Mouse (Mus musculus): ENCODE measurements around the gene Olfr1366.
"Not testable (repeated sequence)": the region's sequence is repeated elsewhere in the genome, so short reads cannot be mapped to it uniquely, and the experiment has no call there.

Gene Olfr1366
- long read RNA-seq, experiment 1, result 0 reads
- long read RNA-seq, experiment 2, result 0 reads

DNA sequence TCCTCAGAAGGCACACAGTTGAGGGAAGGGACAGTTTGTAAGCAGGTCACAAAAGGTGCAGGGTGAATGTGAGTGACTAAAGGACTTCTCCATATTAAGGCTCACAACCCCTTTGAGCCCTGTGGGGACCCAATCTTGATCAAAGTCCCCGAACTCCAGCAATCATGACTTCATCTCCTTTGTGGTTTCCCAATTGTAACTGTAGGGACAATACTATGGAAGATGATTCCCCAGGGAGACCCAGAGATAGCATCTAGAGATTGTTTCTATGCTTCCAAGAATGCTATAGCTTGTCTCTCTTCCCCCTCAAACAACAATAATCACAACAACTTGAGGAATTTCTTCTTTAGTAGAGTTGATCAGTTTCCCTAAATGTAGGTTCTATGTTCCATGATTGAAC, at the start of gene Olfr1366:
Olfr1366 (minus strand) TSS at position 101 of the 400 bp plus-strand sequence.
- intact Hi-C loops (cut with DNase I), result no loop called here

DNA sequence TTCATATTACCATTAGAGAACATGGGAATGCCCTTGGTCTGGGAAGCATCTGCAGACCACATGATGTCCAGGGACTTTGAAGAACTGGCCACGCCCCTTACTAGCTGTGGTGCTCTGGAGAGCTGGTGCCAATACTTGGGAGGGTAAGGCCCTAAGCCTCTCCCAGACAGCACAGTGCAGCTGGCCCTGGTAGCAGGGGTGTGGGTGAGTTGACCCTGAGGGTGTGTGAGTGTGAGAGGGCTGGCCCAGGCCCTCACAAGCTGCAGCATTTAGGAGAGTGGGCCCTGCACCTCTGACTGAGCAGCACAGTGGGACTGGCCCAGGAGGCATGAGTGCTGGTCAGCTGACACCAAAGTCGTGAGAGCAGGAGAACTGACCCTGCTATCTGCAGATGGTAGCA, 49.0 kb upstream of the Olfr1366 start:
- intact Hi-C loops (cut with DNase I), result no loop called here

DNA sequence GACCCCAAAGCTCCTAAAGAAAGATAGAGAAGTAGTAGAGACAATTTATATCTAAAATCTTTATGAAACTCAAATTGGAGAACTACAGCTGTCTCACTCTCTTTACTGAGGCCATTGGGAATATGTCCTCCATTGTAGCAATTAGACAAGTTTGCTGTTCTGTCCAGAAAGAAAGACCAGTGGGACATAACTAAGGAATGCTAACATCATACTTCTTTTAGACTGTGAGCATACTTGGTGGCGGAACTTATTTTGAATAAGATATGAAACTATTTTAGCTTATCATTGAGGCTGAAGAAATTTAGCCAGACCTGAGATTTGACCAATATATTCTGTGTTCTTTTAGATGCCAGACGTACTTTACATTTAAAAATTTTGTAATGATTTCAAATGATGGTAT, 39.1 kb upstream of the Olfr1366 start, which contains the start of gene Olfr1364:
Olfr1364 (minus strand) TSS at position 101 of the 400 bp plus-strand sequence.
- intact Hi-C loops (cut with DNase I), result no loop called here

DNA sequence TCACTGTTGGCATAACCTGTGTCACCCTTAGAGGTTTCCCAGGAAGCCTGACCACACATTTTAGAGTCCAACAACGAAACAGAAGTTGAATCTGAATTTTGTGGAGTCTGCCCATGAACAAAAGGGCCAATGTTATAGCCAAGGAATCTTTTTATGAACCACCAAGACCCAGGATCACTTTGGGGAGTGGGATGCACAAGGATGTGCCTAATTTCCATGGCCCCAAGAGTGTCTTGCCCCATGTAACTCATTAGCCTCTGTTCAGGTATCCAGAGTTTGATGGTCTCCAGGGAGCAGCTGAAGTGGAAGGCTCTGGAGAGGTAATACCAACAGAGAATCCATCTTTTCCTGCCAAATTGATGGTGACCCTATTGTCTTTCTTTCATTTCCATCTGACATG, 17.2 kb upstream of the Olfr1366 start, which contains the start of gene Olfr1535:
Olfr1535 (minus strand) TSS at position 101 of the 400 bp plus-strand sequence.
- intact Hi-C loops (cut with DNase I), result no loop called here

GRCm38 (mm10) chr13:21550416-21551110, 8.0 kb upstream of the Olfr1366 start:
- intact Hi-C loops (cut with DNase I), result no loop called here

GRCm38 (mm10) chr13:21549487-21549886, 6.9 kb upstream of the Olfr1366 start:
- intact Hi-C loops (cut with DNase I), result no loop called here

- intact Hi-C loops (cut with DNase I), result loop anchor here (5.0 kb wide), 2 partner anchors 53 to 163 kb away; partner anchors contain the start of genes Gm10065 and Zkscan4
These were observed 11.8 kb downstream of the Olfr1366 start, which contains the start of gene Zkscan8 for GRCm38 (mm10) chr13:21530781-21531201. Gene Zkscan8, minus strand, starts transcription at chr13:21531120.

- intact Hi-C loops (cut with DNase I), result loop anchor here (5.0 kb wide), 2 partner anchors 53 to 163 kb away; partner anchors contain the start of genes Gm10065 and Zkscan4
These were observed 12.5 kb downstream of the Olfr1366 start for GRCm38 (mm10) chr13:21530136-21530535.

- intact Hi-C loops (cut with DNase I), result loop anchor here (5.0 kb wide), 1 partner anchor 144 kb away; the partner anchor contains the start of gene Zscan12
These were observed 36.4 kb downstream of the Olfr1366 start for GRCm38 (mm10) chr13:21506221-21506649.

GRCm38 (mm10) chr13:21502296-21502695, 40.3 kb downstream of the Olfr1366 start:
- intact Hi-C loops (cut with DNase I), result no loop called here

GRCm38 (mm10) chr13:21501182-21501581, 41.4 kb downstream of the Olfr1366 start, which contains the start of gene Gm11273:
Gene Gm11273, minus strand, starts transcription at chr13:21501418.
- intact Hi-C loops (cut with DNase I), result not testable (repeated sequence)

- intact Hi-C loops (cut with DNase I), result no loop called here
These were observed 47.5 kb downstream of the Olfr1366 start, which contains the start of gene AK157302 for GRCm38 (mm10) chr13:21495080-21495479. Gene AK157302, plus strand, starts transcription at chr13:21495223.

- intact Hi-C loops (cut with DNase I), result no loop called here
These were observed 49.8 kb downstream of the Olfr1366 start for GRCm38 (mm10) chr13:21492847-21493246.

DNA sequence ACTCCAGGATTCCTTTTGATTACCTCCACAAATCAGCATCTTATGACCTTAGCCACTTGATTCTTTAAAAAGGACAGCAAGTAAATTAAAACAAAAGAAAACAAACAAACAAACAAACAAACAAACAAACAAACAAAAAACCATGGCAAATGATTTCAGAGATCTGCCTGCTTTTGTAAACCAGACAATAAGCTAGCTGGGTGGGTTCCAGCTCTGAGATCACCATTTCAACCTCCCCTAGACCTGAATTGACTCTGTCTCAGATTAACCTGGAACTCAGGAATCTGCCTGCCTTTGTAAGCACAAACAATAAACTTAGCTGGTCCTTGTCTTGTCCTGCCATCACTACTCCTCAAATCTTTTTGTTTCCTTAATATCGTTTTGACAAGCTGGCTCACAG, 55.7 kb downstream of the Olfr1366 start:
- intact Hi-C loops (cut with DNase I), result no loop called here

All from adrenal gland (tissue).